Mouse (Mus musculus): ENCODE results near the gene Nhsl2. TPM values are rescaled to one million over a fixed set of nuclear protein-coding genes. Genes with fewer than 3 reads are reported as not detected.

The Nhsl2 gene
- polyA plus RNA-seq, 1 experiment from 2014 or later, result 16.8 TPM

DNA sequence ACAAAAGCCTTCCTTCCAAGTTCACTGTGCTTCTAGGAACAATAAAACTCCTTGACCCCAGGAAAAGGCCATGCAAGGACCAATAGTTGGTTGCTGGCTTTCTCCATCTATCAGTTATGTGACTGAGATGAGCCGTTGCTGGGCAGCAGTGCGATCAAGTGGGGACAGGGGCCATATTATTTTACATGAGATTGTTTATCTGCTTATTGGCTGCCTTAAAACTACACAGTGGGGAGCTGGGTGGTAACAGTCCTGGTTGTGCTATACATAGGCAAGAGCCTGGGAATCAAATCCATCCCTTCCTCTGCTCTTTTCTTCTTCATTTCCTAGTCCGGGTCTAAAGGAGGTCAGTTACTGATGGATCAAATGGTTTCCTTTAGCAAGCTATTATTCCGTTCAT is 53.4 kb downstream of the Nhsl2 start:
- ATAC-seq (ENCODE audit: insufficient number of reproducible peaks, insufficient read depth, low FRiP score, low TSS enrichment, low read depth), result no peak
- Histone ChIP-seq H3K4me2 (no peak overlapping the region), H3K27ac (no peak overlapping the region), H3K36me3 (no peaks in the 10 kb centered on the region), H3K4me3 (replicated peaks) (no peak overlapping the region), H3K27me3 (peaks cover 47% of the 10 kb centered on the region), H3K9ac (replicated peaks) (no peak overlapping the region), H3K4me1 (replicated peaks) (no peaks in the 10 kb centered on the region), H3K9me3 (no peaks in the 10 kb centered on the region)
- 86% methylated on average over 4 of the region's 4 CpGs for WGBS

DNA sequence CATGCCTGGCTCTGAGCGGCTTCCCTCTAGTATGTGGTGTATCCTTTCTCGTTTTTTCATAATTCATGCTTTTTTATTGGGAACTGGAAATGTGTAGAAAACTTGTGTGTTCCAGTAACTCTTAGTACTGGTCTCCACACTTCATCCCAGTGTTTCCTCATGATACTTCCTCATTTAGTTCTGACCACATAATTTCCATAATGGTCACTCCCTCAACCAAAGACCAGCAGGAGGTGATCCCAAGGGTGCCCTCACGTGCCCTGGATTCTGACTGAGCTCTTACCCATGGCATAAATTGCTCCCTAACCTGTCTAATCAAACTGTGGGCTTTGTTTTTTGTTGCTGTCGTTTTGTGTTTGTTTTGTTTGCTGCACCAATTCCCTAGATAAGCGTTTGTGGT is 58.1 kb downstream of the Nhsl2 start:
- Histone ChIP-seq H3K9me3 (no peaks in the 10 kb centered on the region), H3K4me2 (no peak overlapping the region), H3K4me3 (replicated peaks) (no peak overlapping the region), H3K36me3 (no peaks in the 10 kb centered on the region), H3K27ac (no peak overlapping the region), H3K4me1 (replicated peaks) (no peaks in the 10 kb centered on the region), H3K9ac (replicated peaks) (no peak overlapping the region), H3K27me3 (peaks cover 22% of the 10 kb centered on the region)
- WGBS, result 54% methylated on average over 5 of the region's 5 CpGs
- ATAC-seq (ENCODE audit: insufficient number of reproducible peaks, insufficient read depth, low FRiP score, low TSS enrichment, low read depth), result no peak

DNA sequence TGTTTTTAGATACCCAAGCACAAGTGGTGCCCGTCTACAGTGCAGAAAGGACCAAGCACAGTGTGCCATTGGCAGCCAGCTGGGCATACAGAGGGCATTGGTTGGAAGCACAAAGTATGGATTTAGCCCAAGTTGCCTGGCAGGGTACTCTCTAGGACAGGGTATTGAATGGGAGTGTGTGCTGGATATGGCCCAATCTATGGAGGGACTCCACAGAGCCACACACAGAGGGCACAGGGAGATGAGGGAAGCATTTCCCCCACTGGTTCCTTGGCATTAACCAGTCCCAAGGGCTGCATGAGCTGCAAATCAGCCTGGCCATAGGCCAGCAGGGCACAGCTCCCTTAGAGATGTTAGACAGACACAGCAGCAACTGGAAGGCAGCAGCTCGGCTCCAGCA is 79.9 kb downstream of the Nhsl2 start:
- no peak for ATAC-seq (ENCODE audit: insufficient number of reproducible peaks, insufficient read depth, low FRiP score, low TSS enrichment, low read depth)
- Histone ChIP-seq H3K4me1 (replicated peaks) (no peaks in the 10 kb centered on the region), H3K9ac (replicated peaks) (no peak overlapping the region), H3K4me2 (no peak overlapping the region), H3K36me3 (no peaks in the 10 kb centered on the region), H3K4me3 (replicated peaks) (no peak overlapping the region), H3K27me3 (peaks cover 56% of the 10 kb centered on the region), H3K27ac (no peak overlapping the region), H3K9me3 (no peaks in the 10 kb centered on the region)
- WGBS, result 86% methylated on average over 2 of the region's 2 CpGs

DNA sequence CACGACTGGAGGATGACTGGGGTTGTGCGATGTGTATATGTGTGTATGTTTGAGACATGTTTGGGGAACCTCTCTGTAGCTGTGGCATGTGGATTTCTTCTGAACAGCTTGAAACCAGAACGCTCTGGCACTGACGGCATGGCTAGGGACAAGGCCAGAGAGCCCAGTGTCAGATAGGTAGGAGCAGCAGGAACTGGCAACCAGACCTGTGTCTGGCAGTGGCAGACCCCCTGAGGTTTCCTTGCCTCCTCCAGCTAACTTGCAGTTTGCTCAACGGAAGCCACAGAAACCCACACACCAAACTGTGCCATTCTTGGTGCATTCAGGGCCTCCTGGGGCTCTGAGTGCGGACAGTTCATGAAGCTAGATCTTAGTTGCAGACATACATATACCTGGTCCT is 81.1 kb downstream of the Nhsl2 start:
- H3K9me3 ChIP-seq, result no peaks in the 10 kb centered on the region
- peaks cover 60% of the 10 kb centered on the region for H3K27me3 ChIP-seq
- H3K27ac ChIP-seq, result no peak overlapping the region
- 86% methylated on average over 6 of the region's 6 CpGs for WGBS
- H3K4me3 ChIP-seq (replicated peaks), result no peak overlapping the region
- no peak overlapping the region for H3K4me2 ChIP-seq
- no peak for ATAC-seq (ENCODE audit: insufficient number of reproducible peaks, insufficient read depth, low FRiP score, low TSS enrichment, low read depth)
- no peaks in the 10 kb centered on the region for H3K36me3 ChIP-seq
- no peaks in the 10 kb centered on the region for H3K4me1 ChIP-seq (replicated peaks)
- H3K9ac ChIP-seq (replicated peaks), result no peak overlapping the region

DNA sequence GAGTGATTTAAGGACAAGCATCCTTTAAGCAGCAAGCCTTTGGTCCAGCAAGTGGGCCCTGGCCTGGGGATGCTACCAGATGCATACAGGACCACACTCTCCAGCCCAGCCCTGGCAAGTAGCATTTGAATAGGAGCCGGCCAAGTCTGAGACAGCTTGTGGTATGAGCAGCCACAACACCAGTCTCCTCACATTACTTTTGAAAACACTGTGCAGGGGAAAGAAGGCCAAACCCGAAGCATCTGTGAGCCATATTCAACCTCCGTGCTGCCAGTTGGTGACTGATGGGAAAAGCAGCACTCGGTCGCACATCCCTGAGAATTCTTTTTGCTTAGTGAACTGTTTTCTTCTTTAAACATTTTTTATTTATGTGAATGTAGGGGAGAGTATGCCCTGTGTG is 81.8 kb downstream of the Nhsl2 start:
- H3K4me1 ChIP-seq (replicated peaks), result no peaks in the 10 kb centered on the region
- H3K36me3 ChIP-seq, result no peaks in the 10 kb centered on the region
- H3K27me3 ChIP-seq, result peaks cover 67% of the 10 kb centered on the region
- H3K27ac ChIP-seq, result no peak overlapping the region
- H3K9ac ChIP-seq (replicated peaks), result no peak overlapping the region
- no peak for ATAC-seq (ENCODE audit: insufficient number of reproducible peaks, insufficient read depth, low FRiP score, low TSS enrichment, low read depth)
- no peaks in the 10 kb centered on the region for H3K9me3 ChIP-seq
- no peak overlapping the region for H3K4me3 ChIP-seq (replicated peaks)
- 74% methylated on average over 5 of the region's 5 CpGs for WGBS
- no peak overlapping the region for H3K4me2 ChIP-seq

DNA sequence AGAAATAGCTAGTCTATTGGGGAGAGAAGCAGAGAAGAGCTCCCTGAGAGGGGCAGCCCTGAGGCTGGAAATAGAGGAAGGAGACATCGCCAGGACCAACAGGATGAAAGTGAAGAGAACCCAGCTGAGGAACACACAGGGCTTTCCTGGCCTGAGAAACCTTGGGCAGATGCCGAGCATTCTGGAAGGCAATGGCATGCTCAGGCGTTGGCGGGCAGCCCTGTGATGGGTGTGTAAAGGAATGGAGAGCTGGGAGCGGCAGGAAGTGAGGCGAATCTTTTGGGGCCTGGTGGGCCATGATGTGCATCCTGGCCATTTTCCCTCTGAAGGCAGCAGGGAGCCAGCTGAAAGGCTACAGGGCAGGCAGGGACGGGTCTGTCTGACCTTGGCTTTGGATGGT is 83.1 kb downstream of the Nhsl2 start:
- no peak for ATAC-seq (ENCODE audit: insufficient number of reproducible peaks, insufficient read depth, low FRiP score, low TSS enrichment, low read depth)
- H3K4me3 ChIP-seq (replicated peaks), result no peak overlapping the region
- H3K9me3 ChIP-seq, result no peaks in the 10 kb centered on the region
- H3K4me1 ChIP-seq (replicated peaks), result no peaks in the 10 kb centered on the region
- no peaks in the 10 kb centered on the region for H3K36me3 ChIP-seq
- H3K27me3 ChIP-seq, result peaks cover 72% of the 10 kb centered on the region
- no peak overlapping the region for H3K27ac ChIP-seq
- WGBS, result 89% methylated on average over 7 of the region's 7 CpGs
- H3K4me2 ChIP-seq, result no peak overlapping the region
- no peak overlapping the region for H3K9ac ChIP-seq (replicated peaks)

DNA sequence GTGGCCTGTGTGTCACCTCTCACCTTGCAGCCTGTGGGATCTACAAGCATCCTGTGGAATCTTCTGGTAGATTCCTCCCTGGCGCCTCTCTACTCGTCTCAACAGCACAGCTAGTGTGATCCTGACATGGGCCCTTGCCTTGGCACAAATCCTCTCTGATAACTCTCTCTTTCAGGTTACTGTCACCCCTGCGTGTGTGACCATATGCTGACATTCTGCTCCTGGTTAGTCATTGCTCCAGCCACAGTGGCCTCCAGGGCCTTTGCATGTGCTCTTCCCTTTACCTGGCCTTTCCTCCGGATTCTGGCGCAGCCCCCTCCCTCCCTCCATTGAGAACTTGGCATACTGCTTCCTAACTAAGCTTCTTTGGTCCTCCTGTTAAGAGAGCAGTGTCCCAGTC is 84.2 kb downstream of the Nhsl2 start:
- peaks cover 70% of the 10 kb centered on the region for H3K27me3 ChIP-seq
- H3K36me3 ChIP-seq, result no peaks in the 10 kb centered on the region
- H3K4me1 ChIP-seq (replicated peaks), result no peaks in the 10 kb centered on the region
- ATAC-seq (ENCODE audit: insufficient number of reproducible peaks, insufficient read depth, low FRiP score, low TSS enrichment, low read depth), result no peak
- H3K9me3 ChIP-seq, result no peaks in the 10 kb centered on the region
- no peak overlapping the region for H3K4me2 ChIP-seq
- no peak overlapping the region for H3K4me3 ChIP-seq (replicated peaks)
- H3K27ac ChIP-seq, result no peak overlapping the region
- WGBS, result 83% methylated on average over 5 of the region's 5 CpGs
- no peak overlapping the region for H3K9ac ChIP-seq (replicated peaks)

DNA sequence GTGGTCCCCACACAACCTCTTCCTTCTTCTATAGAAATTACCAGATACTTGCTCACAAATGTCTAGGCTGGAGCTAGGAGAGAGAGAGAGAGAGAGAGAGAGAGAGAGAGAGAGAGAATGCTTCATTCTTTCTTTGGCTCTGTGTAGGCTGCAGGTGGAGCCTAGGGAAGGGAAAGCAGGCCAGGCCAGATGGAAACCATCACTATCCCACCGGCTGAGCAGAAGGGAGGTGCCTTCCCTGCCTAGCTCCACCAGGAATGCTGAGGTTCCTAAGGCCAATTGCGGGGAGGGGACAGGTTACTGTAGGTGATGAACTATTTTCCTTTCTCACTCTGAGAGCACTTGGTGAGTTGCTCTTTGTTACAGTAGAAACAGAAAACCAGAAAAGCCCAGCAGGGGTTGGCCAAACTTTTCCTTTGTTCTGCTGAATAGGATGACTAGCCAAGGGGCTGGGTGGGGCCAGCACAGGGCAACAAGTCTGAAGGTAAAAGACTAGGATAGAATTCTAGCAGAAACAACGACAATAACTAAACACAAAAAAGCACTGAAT is 86.2 kb downstream of the Nhsl2 start:
- H3K4me2 ChIP-seq, result no peak overlapping the region
- ATAC-seq (ENCODE audit: insufficient number of reproducible peaks, insufficient read depth, low FRiP score, low TSS enrichment, low read depth), result no peak
- peaks cover 63% of the 10 kb centered on the region for H3K27me3 ChIP-seq
- H3K27ac ChIP-seq, result no peak overlapping the region
- WGBS, result 54% methylated on average over 3 of the region's 3 CpGs
- no peaks in the 10 kb centered on the region for H3K4me1 ChIP-seq (replicated peaks)
- no peak overlapping the region for H3K4me3 ChIP-seq (replicated peaks)
- H3K9me3 ChIP-seq, result no peaks in the 10 kb centered on the region
- no peaks in the 10 kb centered on the region for H3K36me3 ChIP-seq
- no peak overlapping the region for H3K9ac ChIP-seq (replicated peaks)

DNA sequence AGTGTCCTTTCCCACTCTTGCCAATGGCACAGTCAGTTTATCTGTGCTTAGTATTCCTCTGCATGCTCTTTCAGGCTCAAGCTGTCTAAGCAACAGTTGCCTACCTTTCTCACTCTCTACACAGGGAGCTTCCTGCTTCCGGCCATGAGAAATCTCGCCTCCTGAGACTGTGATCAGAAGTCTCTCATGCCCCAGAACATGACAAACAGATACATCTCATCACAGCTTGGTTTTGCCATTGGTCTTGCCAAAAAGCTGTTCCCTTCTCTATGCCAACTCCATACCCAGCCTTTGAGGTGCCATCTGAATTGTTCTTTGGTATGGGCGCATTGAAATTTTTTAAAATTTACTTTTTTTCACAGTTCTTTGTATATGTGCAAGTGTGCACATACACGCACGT is 90.3 kb downstream of the Nhsl2 start:
- ATAC-seq (ENCODE audit: insufficient number of reproducible peaks, insufficient read depth, low FRiP score, low TSS enrichment, low read depth), result no peak
- H3K36me3 ChIP-seq, result no peaks in the 10 kb centered on the region
- no peaks in the 10 kb centered on the region for H3K9me3 ChIP-seq
- H3K4me2 ChIP-seq, result no peak overlapping the region
- H3K27ac ChIP-seq, result no peak overlapping the region
- H3K4me3 ChIP-seq (replicated peaks), result no peak overlapping the region
- WGBS, result 90% methylated on average over 5 of the region's 5 CpGs
- peaks cover 63% of the 10 kb centered on the region for H3K27me3 ChIP-seq
- H3K4me1 ChIP-seq (replicated peaks), result peaks cover 25% of the 10 kb centered on the region
- no peak overlapping the region for H3K9ac ChIP-seq (replicated peaks)

DNA sequence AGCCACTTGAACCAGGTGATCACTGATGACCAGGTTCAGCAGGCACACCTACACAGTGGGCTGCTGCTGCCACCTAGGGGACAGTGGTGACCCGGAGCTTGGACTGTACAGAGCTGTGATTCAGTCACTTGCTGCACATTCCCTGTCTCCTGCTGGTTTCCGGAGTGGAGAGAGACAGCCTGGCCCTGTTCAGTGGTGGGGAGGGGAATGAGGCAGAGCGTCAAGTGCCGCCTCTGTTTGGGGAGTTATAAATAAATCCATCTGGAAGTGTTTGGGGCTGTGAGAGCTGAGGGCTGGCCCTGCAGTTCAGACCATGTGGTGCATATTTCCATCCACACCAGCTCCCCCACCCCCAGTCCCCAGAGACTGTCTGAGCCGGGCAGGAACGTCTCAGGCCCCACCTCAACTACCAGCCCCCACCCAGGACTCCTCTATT is 93.3 kb downstream of the Nhsl2 start:
- peaks cover 57% of the 10 kb centered on the region for H3K27me3 ChIP-seq
- H3K9ac ChIP-seq (replicated peaks), result no peak overlapping the region
- H3K4me3 ChIP-seq (replicated peaks), result no peak overlapping the region
- 9% methylated on average over 6 of the region's 6 CpGs for WGBS
- no peaks in the 10 kb centered on the region for H3K9me3 ChIP-seq
- H3K27ac ChIP-seq, result peak overlapping the region; percentile 76
- no peak overlapping the region for H3K4me2 ChIP-seq
- ATAC-seq (ENCODE audit: insufficient number of reproducible peaks, insufficient read depth, low FRiP score, low TSS enrichment, low read depth), result peak; percentile 96
- no peaks in the 10 kb centered on the region for H3K36me3 ChIP-seq
- H3K4me1 ChIP-seq (replicated peaks), result peaks cover 25% of the 10 kb centered on the region

DNA sequence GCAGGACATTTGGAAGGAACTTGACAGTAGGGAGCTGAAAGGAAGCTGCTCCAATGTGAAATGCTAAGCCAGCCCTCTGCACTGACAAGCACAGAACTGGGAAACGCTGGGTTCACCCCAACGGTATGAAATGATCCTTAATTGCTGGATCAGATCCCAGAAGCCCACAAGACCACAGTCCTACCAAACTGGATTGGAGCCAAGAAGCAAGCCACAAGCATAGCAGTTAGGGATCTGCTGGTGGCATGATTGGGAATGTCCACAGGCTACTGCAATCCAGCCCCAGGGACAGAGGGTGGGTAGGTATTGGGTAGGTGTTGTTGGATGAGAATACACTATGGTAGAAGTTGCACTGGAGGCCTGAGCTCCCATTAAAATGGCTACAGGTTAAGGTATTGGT is 94.6 kb downstream of the Nhsl2 start:
- H3K27me3 ChIP-seq, result peaks cover 61% of the 10 kb centered on the region
- no peak for ATAC-seq (ENCODE audit: insufficient number of reproducible peaks, insufficient read depth, low FRiP score, low TSS enrichment, low read depth)
- peaks cover 25% of the 10 kb centered on the region for H3K4me1 ChIP-seq (replicated peaks)
- H3K4me3 ChIP-seq (replicated peaks), result no peak overlapping the region
- no peak overlapping the region for H3K9ac ChIP-seq (replicated peaks)
- H3K27ac ChIP-seq, result 0 out of 2 replicates have a peak overlapping the region, but pooled peaks have one; percentile 17
- no peaks in the 10 kb centered on the region for H3K9me3 ChIP-seq
- H3K36me3 ChIP-seq, result no peaks in the 10 kb centered on the region
- no peak overlapping the region for H3K4me2 ChIP-seq
- WGBS, result 66% methylated on average over 2 of the region's 2 CpGs

DNA sequence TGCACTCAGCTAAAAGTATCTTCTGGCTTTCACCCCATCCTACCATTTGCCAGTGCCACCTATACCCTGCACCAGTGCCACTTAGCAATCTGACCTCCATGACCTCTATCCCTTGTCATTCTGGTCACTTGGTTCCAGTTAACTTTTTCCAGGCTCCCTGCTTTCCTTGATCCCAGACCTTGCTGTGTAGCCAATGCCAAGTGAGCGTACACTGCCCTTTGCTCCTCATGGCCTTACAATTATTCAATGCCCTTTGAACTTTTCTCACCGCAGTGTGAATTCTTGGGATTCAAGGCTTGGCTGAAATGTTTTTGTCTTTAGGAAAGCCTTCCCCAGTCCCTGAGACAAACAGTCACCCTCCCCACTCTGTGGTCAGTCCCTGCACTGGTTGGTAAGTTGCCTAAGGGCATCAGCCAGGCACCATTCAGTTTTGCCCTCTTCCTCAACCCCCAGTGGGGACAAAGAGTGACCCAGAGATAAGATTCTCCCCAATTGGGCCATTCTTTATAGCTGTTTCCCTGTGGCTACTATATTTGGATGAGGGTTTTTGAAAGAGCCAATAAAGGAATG is 95.7 kb downstream of the Nhsl2 start:
- H3K27me3 ChIP-seq, result peaks cover 55% of the 10 kb centered on the region
- H3K4me2 ChIP-seq, result no peak overlapping the region
- ATAC-seq (ENCODE audit: insufficient number of reproducible peaks, insufficient read depth, low FRiP score, low TSS enrichment, low read depth), result no peak
- H3K9ac ChIP-seq (replicated peaks), result no peak overlapping the region
- H3K4me3 ChIP-seq (replicated peaks), result no peak overlapping the region
- H3K4me1 ChIP-seq (replicated peaks), result peaks cover 25% of the 10 kb centered on the region
- H3K9me3 ChIP-seq, result no peaks in the 10 kb centered on the region
- H3K27ac ChIP-seq, result no peak overlapping the region
- no peaks in the 10 kb centered on the region for H3K36me3 ChIP-seq
- 85% methylated on average over 2 of the region's 2 CpGs for WGBS

All from limb, embryonic 12.5 days (tissue).